Mouse (Mus musculus) intestine, postnatal 0 days (tissue): ENCODE results near the gene D10Jhu81e. TPM values are rescaled to one million over a fixed set of nuclear protein-coding genes. Genes with fewer than 3 reads are reported as not detected.
A peak's percentile ranks its signal among the peaks of the same experiment; 100 is the strongest.

Source experiments
- ATAC-seq: fragments of 200-750 bp; cut with Nextera tagmentation; 2 replicates; pipeline ENCODE4 v1.8.0; 2017; ENCODE audit warnings: mild to moderate bottlenecking, moderate TSS enrichment, moderate library complexity
- H3K27ac ChIP-seq: fragments of 300-500 bp; sonication (generic); 2 replicates; pipeline ENCODE4 v1.5.1; 2014; ENCODE audit warnings: mild to moderate bottlenecking, low read depth, low read length, moderate library complexity
- H3K27me3 ChIP-seq: fragments of 300-500 bp; sonication (generic); replicated peaks from 2 replicates; pipeline ENCODE4 v1.6.1; 2014; ENCODE audit warnings: low read length, mixed read lengths; ENCODE audit not compliant: control insufficient read depth, insufficient read depth
- H3K36me3 ChIP-seq: fragments of 300-500 bp; sonication (generic); 2 replicates; pipeline ENCODE4 v1.6.1; 2014; ENCODE audit warnings: mild to moderate bottlenecking, moderate library complexity; ENCODE audit not compliant: control insufficient read depth, insufficient read depth
- H3K4me1 ChIP-seq: fragments of 300-500 bp; sonication (generic); replicated peaks from 2 replicates; pipeline ENCODE4 v1.6.1; 2014; ENCODE audit warnings: antibody characterized with exemption, low read length, mixed read lengths; ENCODE audit not compliant: control insufficient read depth, insufficient read depth
- H3K4me2 ChIP-seq: fragments of 300-500 bp; sonication (generic); replicated peaks from 2 replicates; pipeline ENCODE4 v1.6.1; 2014; ENCODE audit warnings: low read depth, mild to moderate bottlenecking, moderate library complexity
- H3K4me3 ChIP-seq: fragments of 300-500 bp; sonication (generic); 2 replicates; pipeline ENCODE4 v1.5.1; 2014; ENCODE audit warnings: low read depth, low read length
- H3K9ac ChIP-seq: fragments of 300-500 bp; sonication (generic); 2 replicates; pipeline ENCODE4 v1.6.1; 2014; ENCODE audit warnings: mild to moderate bottlenecking, low read depth, low read length
- H3K9me3 ChIP-seq: fragments of 300-500 bp; sonication (generic); 2 replicates; pipeline ENCODE4 v1.6.1; 2016; ENCODE audit warnings: mixed run types; ENCODE audit not compliant: control insufficient read depth
- CTCF ChIP-seq: sonication (generic); IDR thresholded peaks from 2 replicates; pipeline ENCODE4 v1.5.1; 2016; ENCODE audit warnings: low read depth, mild to moderate bottlenecking, control low read depth, antibody characterized with exemption, moderate library complexity
- WGBS: fragments of 180-500 bp; shearing (Covaris S2); extraction: QIAGEN DNeasy Blood & Tissue Kit; methylation state at CpG from one replicate; pipeline ENCODE4 v1.1.7; 2014; 5-methylcytosine and 5-hydroxymethylcytosine counted together
- polyA plus RNA-seq: library from polyadenylated mRNA; unstranded; fragments of >200 nt; fragmentation: Nextera tagmentation; extraction: Ambion mirVana; gene quantifications from 2 replicates; pipeline ENCODE4 v1.2.1, GENCODE M21; 2015

Gene D10Jhu81e
- polyA plus RNA-seq, 1 experiment from 2014 or later, result 21.9 TPM

GRCm38 (mm10) chr10:78160369-78161095 is 9.1 kb downstream of the D10Jhu81e start:
- Histone ChIP-seq H3K9me3 (no peaks in the 10 kb centered on the region), H3K4me2 (no peak overlapping the region), H3K36me3 (peaks cover 46% of the 10 kb centered on the region), H3K27ac (no peak overlapping the region), H3K4me1 (0 out of 2 replicates have a peak, but pooled peaks cover 3% of the 10 kb centered on the region), H3K4me3 (no peak overlapping the region), H3K27me3 (no peaks in the 10 kb centered on the region), H3K9ac (no peak overlapping the region)
- WGBS, result 89% methylated on average over 16 of the region's 16 CpGs
- ATAC-seq, result no peak
- no peak for TF ChIP-seq CTCF

- Histone ChIP-seq H3K9ac (no peak overlapping the region), H3K4me2 (peak overlapping the region; percentile 60), H3K27me3 (no peaks in the 10 kb centered on the region), H3K36me3 (peaks cover 40% of the 10 kb centered on the region), H3K27ac (0 out of 2 replicates have a peak overlapping the region, but pooled peaks have one; percentile 55), H3K4me1 (0 out of 2 replicates have a peak, but pooled peaks cover 3% of the 10 kb centered on the region), H3K9me3 (no peaks in the 10 kb centered on the region), H3K4me3 (peak overlapping the region; percentile 6; the same call in 1 of the 2 replicates)
- TF ChIP-seq CTCF, result peak; percentile 97
- under 1% methylated on average over 7 of the region's 7 CpGs for WGBS
- ATAC-seq, result peak; percentile 68
Observed at GRCm38 (mm10) chr10:78159906-78160305, 9.7 kb downstream of the D10Jhu81e start.

GRCm38 (mm10) chr10:78159252-78159878 is 10.2 kb downstream of the D10Jhu81e start:
- Histone ChIP-seq H3K27ac (0 out of 2 replicates have a peak overlapping the region, but pooled peaks have one; percentile 55), H3K4me2 (peak overlapping the region; percentile 60), H3K36me3 (peaks cover 35% of the 10 kb centered on the region; the same call in 1 of the 2 replicates), H3K27me3 (no peaks in the 10 kb centered on the region), H3K4me3 (peak overlapping the region; percentile 6; the same call in 1 of the 2 replicates), H3K9ac (no peak overlapping the region), H3K4me1 (0 out of 2 replicates have a peak, but pooled peaks cover 3% of the 10 kb centered on the region), H3K9me3 (no peaks in the 10 kb centered on the region)
- WGBS, result 9% methylated on average over 17 of the region's 17 CpGs
- TF ChIP-seq CTCF, result no peak
- ATAC-seq, result peak; percentile 55

GRCm38 (mm10) chr10:78158041-78158440 is 11.5 kb downstream of the D10Jhu81e start:
- WGBS, result 42% methylated on average over 15 of the region's 15 CpGs
- Histone ChIP-seq H3K9ac (no peak overlapping the region), H3K27me3 (no peaks in the 10 kb centered on the region), H3K9me3 (no peaks in the 10 kb centered on the region), H3K36me3 (peaks cover 24% of the 10 kb centered on the region; the same call in 1 of the 2 replicates), H3K27ac (no peak overlapping the region), H3K4me3 (no peak overlapping the region), H3K4me2 (peak overlapping the region; percentile 30; the same call in 1 of the 2 replicates), H3K4me1 (0 out of 2 replicates have a peak, but pooled peaks cover 3% of the 10 kb centered on the region)
- peak; percentile 48 for ATAC-seq
- TF ChIP-seq CTCF, result no peak

GRCm38 (mm10) chr10:78156926-78157325 is 12.7 kb downstream of the D10Jhu81e start:
- H3K4me2 ChIP-seq, result no peak overlapping the region
- H3K9me3 ChIP-seq, result no peaks in the 10 kb centered on the region
- WGBS, result 55% methylated on average over 6 of the region's 6 CpGs
- H3K4me1 ChIP-seq, result 0 out of 2 replicates have a peak, but pooled peaks cover 3% of the 10 kb centered on the region
- no peak overlapping the region for H3K4me3 ChIP-seq
- H3K36me3 ChIP-seq, result peaks cover 14% of the 10 kb centered on the region; the same call in 1 of the 2 replicates
- H3K9ac ChIP-seq, result no peak overlapping the region
- H3K27me3 ChIP-seq, result no peaks in the 10 kb centered on the region
- no peak for ATAC-seq
- no peak overlapping the region for H3K27ac ChIP-seq
- no peak for TF ChIP-seq CTCF
